Mouse (Mus musculus) erythroblast, embryonic 14.5 days (primary cell): ENCODE measurements around the gene Lss. TPM values are rescaled to one million over a fixed set of nuclear protein-coding genes. Genes with fewer than 3 reads are reported as not detected.

Experiments
- H3K27me3 ChIP-seq: 2 replicates; pipeline ENCODE4 v1.6.1; 2012; ENCODE audit warnings: inconsistent platforms; ENCODE audit not compliant: control insufficient read depth
- H3K36me3 ChIP-seq: 2 replicates; pipeline ENCODE4 v1.6.1; 2012; ENCODE audit warnings: mild to moderate bottlenecking, inconsistent platforms; ENCODE audit not compliant: control insufficient read depth
- H3K4me1 ChIP-seq: 2 replicates; pipeline ENCODE4 v1.6.1; 2012; ENCODE audit warnings: inconsistent platforms; ENCODE audit not compliant: control insufficient read depth
- H3K4me3 ChIP-seq: replicated peaks from 2 replicates; pipeline ENCODE3; 2012; ENCODE audit warnings: moderate library complexity, mild to moderate bottlenecking, inconsistent platforms
- H3K9me3 ChIP-seq: 2 replicates; pipeline ENCODE4 v1.6.1; 2012; ENCODE audit warnings: low read length, inconsistent platforms, mixed read lengths; ENCODE audit not compliant: control insufficient read depth
- GATA1 ChIP-seq: IDR thresholded peaks from 2 replicates; pipeline ENCODE4 v1.6.1; 2012; ENCODE audit warnings: low read length, inconsistent platforms, mixed read lengths
- TAL1 ChIP-seq: IDR thresholded peaks from 3 replicates; pipeline ENCODE4 v1.6.1; 2012; ENCODE audit warnings: low read length, inconsistent platforms, mixed read lengths
- polyA plus RNA-seq: library from polyadenylated mRNA; stranded (reverse); fragments of >175 nt; gene quantifications from 2 replicates; pipeline ENCODE4 v1.2.3, GENCODE M21; 2012

Lss gene
- polyA plus RNA-seq, 1 experiment, result 0.16 TPM

DNA sequence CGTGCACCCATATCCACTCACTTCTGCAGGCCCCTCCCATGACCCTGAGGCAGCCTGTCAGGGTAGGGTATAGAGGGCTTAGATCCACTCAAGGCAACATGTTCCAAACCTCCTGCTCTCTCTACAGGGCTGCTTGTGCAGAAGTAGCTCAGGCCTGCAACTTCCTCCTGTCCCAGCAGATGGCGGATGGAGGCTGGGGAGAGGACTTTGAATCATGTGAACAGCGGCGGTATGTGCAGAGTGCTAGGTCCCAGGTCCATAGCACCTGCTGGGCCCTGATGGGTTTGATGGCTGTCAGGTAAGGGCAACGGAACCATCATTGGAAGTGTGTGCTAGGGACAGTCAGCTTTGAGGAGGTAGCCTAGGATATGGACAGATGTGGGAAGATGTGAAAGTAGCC lies 19.1 kb downstream of the Lss start:
- H3K4me1 ChIP-seq, result no peaks in the 10 kb centered on the region
- no peaks in the 10 kb centered on the region for H3K27me3 ChIP-seq
- peaks cover 91% of the 10 kb centered on the region for H3K36me3 ChIP-seq
- H3K4me3 ChIP-seq, result no peak overlapping the region
- no peaks in the 10 kb centered on the region for H3K9me3 ChIP-seq
- TF ChIP-seq GATA1 (no peak), TAL1 (no peak)

GRCm38 (mm10) chr10:76551556-76551955 lies 20.2 kb downstream of the Lss start:
- no peaks in the 10 kb centered on the region for H3K27me3 ChIP-seq
- no peaks in the 10 kb centered on the region for H3K4me1 ChIP-seq
- TF ChIP-seq TAL1 (no peak), GATA1 (no peak)
- peaks cover 80% of the 10 kb centered on the region for H3K36me3 ChIP-seq
- H3K9me3 ChIP-seq, result no peaks in the 10 kb centered on the region
- H3K4me3 ChIP-seq, result no peak overlapping the region

- H3K36me3 ChIP-seq, result peaks cover 57% of the 10 kb centered on the region
- no peak for TF ChIP-seq TAL1
- no peak for TF ChIP-seq GATA1
- H3K27me3 ChIP-seq, result no peaks in the 10 kb centered on the region
- no peaks in the 10 kb centered on the region for H3K4me1 ChIP-seq
- no peak overlapping the region for H3K4me3 ChIP-seq
- no peaks in the 10 kb centered on the region for H3K9me3 ChIP-seq
Measured at GRCm38 (mm10) chr10:76554061-76554460, 22.7 kb downstream of the Lss start.

DNA sequence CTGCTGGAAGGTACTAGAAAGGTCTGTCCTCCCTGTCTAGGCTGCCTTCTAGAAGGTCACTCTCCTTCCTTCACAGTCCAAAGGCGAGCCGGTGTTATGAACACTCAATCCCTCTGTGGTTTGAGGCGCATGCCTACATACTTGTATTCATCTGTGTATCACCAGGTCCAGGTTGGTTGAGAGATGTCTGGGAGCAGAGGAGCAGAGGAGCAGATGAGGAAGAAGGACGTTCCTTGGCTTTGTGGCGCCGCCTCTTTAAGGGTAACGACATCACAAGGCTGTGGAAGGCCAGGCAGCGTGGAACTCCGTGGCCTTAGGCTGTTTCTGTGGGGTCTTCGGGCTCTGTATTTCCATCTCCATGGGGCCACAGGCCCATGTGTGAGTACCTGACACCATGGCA lies 30.6 kb downstream of the Lss start, which contains the start of gene Spatc1l:
TSS of gene Spatc1l (plus strand) at position 301 of the 400 bp plus-strand sequence.
- Histone ChIP-seq H3K36me3 (no peaks in the 10 kb centered on the region), H3K4me1 (no peaks in the 10 kb centered on the region), H3K27me3 (no peaks in the 10 kb centered on the region), H3K4me3 (no peak within 1 kb of the TSS), H3K9me3 (no peaks in the 10 kb centered on the region)
- TF ChIP-seq TAL1 (no peak), GATA1 (no peak)

DNA sequence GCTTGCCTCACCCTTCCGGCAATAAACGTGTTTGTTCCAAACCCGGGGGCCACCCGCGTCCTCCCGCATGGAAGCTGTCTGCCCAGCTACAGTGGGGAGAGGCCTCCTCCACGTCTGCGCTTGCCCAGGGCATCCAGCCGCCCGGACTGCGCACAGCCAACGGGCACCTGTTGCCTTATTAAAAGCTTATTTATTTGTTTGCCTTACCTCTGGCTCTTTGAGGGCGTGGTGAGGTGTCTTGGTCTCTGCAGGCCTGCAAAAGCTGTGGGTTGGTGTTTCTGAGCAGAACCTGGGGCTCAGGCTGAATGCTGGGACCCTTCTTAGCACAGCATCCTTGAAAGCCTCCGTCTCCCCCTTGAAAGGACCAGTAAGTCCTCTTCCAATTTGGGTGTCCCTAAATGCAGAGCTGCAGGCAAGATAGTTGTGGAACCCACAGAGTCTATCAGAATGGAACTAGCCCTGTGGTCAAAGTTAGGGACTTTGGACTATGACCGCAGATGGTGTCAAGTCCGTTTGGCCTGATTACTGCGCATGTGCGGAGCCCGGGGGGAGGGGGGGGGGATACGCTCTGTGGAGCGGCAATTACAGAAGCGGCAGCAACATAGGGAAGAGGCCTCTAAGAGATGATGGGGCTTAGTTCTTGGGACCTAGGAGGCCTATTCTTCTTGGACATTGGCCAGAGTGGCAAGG lies 38.8 kb downstream of the Lss start:
- no peaks in the 10 kb centered on the region for H3K9me3 ChIP-seq
- no peak overlapping the region for H3K4me3 ChIP-seq
- no peaks in the 10 kb centered on the region for H3K27me3 ChIP-seq
- H3K4me1 ChIP-seq, result no peaks in the 10 kb centered on the region
- no peaks in the 10 kb centered on the region for H3K36me3 ChIP-seq
- TF ChIP-seq GATA1, result no peak
- TF ChIP-seq TAL1, result no peak

GRCm38 (mm10) chr10:76571070-76571469 lies 39.7 kb downstream of the Lss start:
- H3K36me3 ChIP-seq, result no peaks in the 10 kb centered on the region
- H3K27me3 ChIP-seq, result no peaks in the 10 kb centered on the region
- no peaks in the 10 kb centered on the region for H3K4me1 ChIP-seq
- TF ChIP-seq TAL1 (no peak), GATA1 (no peak)
- H3K4me3 ChIP-seq, result no peak overlapping the region
- H3K9me3 ChIP-seq, result no peaks in the 10 kb centered on the region

- H3K4me3 ChIP-seq, result no peak overlapping the region
- TF ChIP-seq GATA1 (no peak), TAL1 (no peak)
- no peaks in the 10 kb centered on the region for H3K4me1 ChIP-seq
- H3K9me3 ChIP-seq, result no peaks in the 10 kb centered on the region
- H3K36me3 ChIP-seq, result no peaks in the 10 kb centered on the region
- no peaks in the 10 kb centered on the region for H3K27me3 ChIP-seq
Measured at GRCm38 (mm10) chr10:76572151-76572550, 40.8 kb downstream of the Lss start.

GRCm38 (mm10) chr10:76575374-76575773 lies 44.0 kb downstream of the Lss start, which contains the start of gene Ftcd:
Gene Ftcd, plus strand, starts transcription at chr10:76575648.
- no peaks in the 10 kb centered on the region; the same call in 1 of the 2 replicates for H3K36me3 ChIP-seq
- no peaks in the 10 kb centered on the region for H3K27me3 ChIP-seq
- no peaks in the 10 kb centered on the region for H3K9me3 ChIP-seq
- no peak for TF ChIP-seq GATA1
- TF ChIP-seq TAL1, result no peak
- H3K4me1 ChIP-seq, result no peaks in the 10 kb centered on the region
- no peak within 1 kb of the TSS for H3K4me3 ChIP-seq

- no peak overlapping the region for H3K4me3 ChIP-seq
- TF ChIP-seq GATA1, result no peak
- TF ChIP-seq TAL1, result no peak
Measured at GRCm38 (mm10) chr10:76576920-76577319, 45.5 kb downstream of the Lss start.

DNA sequence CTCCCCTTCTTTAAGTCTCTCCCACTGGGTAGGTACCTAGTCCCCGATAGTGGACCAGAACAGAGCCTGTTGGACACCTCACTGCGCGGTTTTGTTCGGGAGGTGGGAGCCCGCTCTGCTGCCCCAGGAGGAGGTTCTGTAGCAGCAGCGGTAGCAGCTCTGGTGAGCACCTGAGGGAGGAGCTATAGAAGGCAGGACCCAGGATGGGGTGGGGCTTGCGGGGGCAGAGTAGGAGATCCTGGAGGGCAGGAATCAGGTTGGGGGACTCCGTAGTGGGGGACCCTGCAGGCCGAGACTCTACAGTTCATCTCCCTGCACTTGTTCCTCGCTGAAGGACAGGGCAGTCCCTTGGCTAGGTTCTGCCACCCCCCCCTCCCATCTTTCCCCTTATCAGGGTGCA lies 52.8 kb downstream of the Lss start:
- TF ChIP-seq TAL1 (no peak), GATA1 (no peak)
- Histone ChIP-seq H3K36me3 (peaks cover 4% of the 10 kb centered on the region; the same call in 1 of the 2 replicates), H3K4me1 (no peaks in the 10 kb centered on the region)

More at GRCm38 (mm10) chr10:76576920-76577319, 45.5 kb downstream of the Lss start:
- no peaks in the 10 kb centered on the region for H3K4me1 ChIP-seq
- H3K9me3 ChIP-seq, result no peaks in the 10 kb centered on the region
- H3K27me3 ChIP-seq, result no peaks in the 10 kb centered on the region
- no peaks in the 10 kb centered on the region; the same call in 1 of the 2 replicates for H3K36me3 ChIP-seq

More for the DNA sequence above, 52.8 kb downstream of the Lss start:
- no peaks in the 10 kb centered on the region for H3K9me3 ChIP-seq
- H3K4me3 ChIP-seq, result no peak overlapping the region
- peaks cover 5% of the 10 kb centered on the region for H3K27me3 ChIP-seq
